Mouse (Mus musculus) brown adipose tissue, adult 24 weeks (tissue): ENCODE results near the gene Mesd. TPM values are rescaled to one million over a fixed set of nuclear protein-coding genes. Genes with fewer than 3 reads are reported as not detected.

Experiments
- H3K27ac ChIP-seq: fragments of 200-500 bp; replicated peaks from 2 replicates; pipeline ENCODE4 v1.5.1; 2012; ENCODE audit warnings: low read depth, mild to moderate bottlenecking, low read length
- H3K4me1 ChIP-seq: fragments of 200-500 bp; 2 replicates; pipeline ENCODE4 v1.6.1; 2012; ENCODE audit warnings: low read length, mixed read lengths; ENCODE audit not compliant: control insufficient read depth, insufficient read depth, insufficient read length
- H3K4me3 ChIP-seq: fragments of 200-500 bp; 2 replicates; pipeline ENCODE4 v1.5.1; 2012; ENCODE audit warnings: low read depth, mild to moderate bottlenecking, low read length, moderate library complexity; ENCODE audit not compliant: insufficient read depth
- polyA plus RNA-seq: library from polyadenylated mRNA; stranded (reverse); fragments of >200 nt; gene quantifications from 2 replicates; pipeline ENCODE4 v1.2.4, GENCODE M21; 2012; ENCODE audit not compliant: missing spikeins, insufficient read depth, insufficient read length

Gene Mesd
- 19.9 and 33.7 TPM in 2 replicates for polyA plus RNA-seq

GRCm38 (mm10) chr7:83884021-83884658, at the start of gene Mesd, which contains the start of gene Tlnrd1:
Mesd (plus strand) TSS chr7:83884466.
Tlnrd1 (minus strand) TSS chr7:83884305.
- H3K27ac ChIP-seq, result peak within 1 kb of the TSS; percentile 78

GRCm38 (mm10) chr7:83838525-83839224, 45.6 kb upstream of the Mesd start:
- H3K27ac ChIP-seq, result peak overlapping the region; percentile 35
- H3K4me3 ChIP-seq, result no peak overlapping the region
- peaks cover 18% of the 10 kb centered on the region for H3K4me1 ChIP-seq

More at GRCm38 (mm10) chr7:83884021-83884658, at the start of gene Mesd, which contains the start of gene Tlnrd1:
- Histone ChIP-seq H3K4me1 (peaks cover 13% of the 10 kb centered on the region), H3K4me3 (peak within 1 kb of the TSS; percentile 90)

- no peak overlapping the region for H3K27ac ChIP-seq
- H3K4me3 ChIP-seq, result no peak overlapping the region
These were observed 44.2 kb upstream of the Mesd start for GRCm38 (mm10) chr7:83840076-83840475.

GRCm38 (mm10) chr7:83842486-83843259, 41.6 kb upstream of the Mesd start:
- no peak overlapping the region for H3K4me3 ChIP-seq
- H3K4me1 ChIP-seq, result peaks cover 13% of the 10 kb centered on the region
- H3K27ac ChIP-seq, result peak overlapping the region; percentile 45

More at GRCm38 (mm10) chr7:83840076-83840475, 44.2 kb upstream of the Mesd start:
- peaks cover 14% of the 10 kb centered on the region for H3K4me1 ChIP-seq

- H3K4me3 ChIP-seq, result no peak overlapping the region
- no peak overlapping the region for H3K27ac ChIP-seq
- H3K4me1 ChIP-seq, result peaks cover 10% of the 10 kb centered on the region
These were observed 39.5 kb upstream of the Mesd start for GRCm38 (mm10) chr7:83844807-83845206.

- Histone ChIP-seq H3K4me3 (no peak overlapping the region), H3K27ac (no peak overlapping the region), H3K4me1 (peaks cover 7% of the 10 kb centered on the region; the same call in 1 of the 2 replicates)
These were observed 36.8 kb upstream of the Mesd start for GRCm38 (mm10) chr7:83847187-83848075.

GRCm38 (mm10) chr7:83851569-83852380, 32.5 kb upstream of the Mesd start:
- Histone ChIP-seq H3K27ac (no peak overlapping the region), H3K4me3 (no peak overlapping the region), H3K4me1 (peaks cover 2% of the 10 kb centered on the region)

- Histone ChIP-seq H3K27ac (no peak overlapping the region), H3K4me3 (no peak overlapping the region), H3K4me1 (peaks cover 6% of the 10 kb centered on the region)
These were observed 31.6 kb upstream of the Mesd start for GRCm38 (mm10) chr7:83852381-83853380.

- Histone ChIP-seq H3K4me3 (no peak overlapping the region), H3K4me1 (peaks cover 8% of the 10 kb centered on the region), H3K27ac (no peak overlapping the region)
These were observed 29.1 kb upstream of the Mesd start for GRCm38 (mm10) chr7:83855203-83855602.

GRCm38 (mm10) chr7:83856353-83857207, 27.7 kb upstream of the Mesd start:
- Histone ChIP-seq H3K4me3 (no peak overlapping the region), H3K4me1 (peaks cover 8% of the 10 kb centered on the region), H3K27ac (no peak overlapping the region)

- Histone ChIP-seq H3K4me1 (peaks cover 8% of the 10 kb centered on the region), H3K4me3 (no peak overlapping the region), H3K27ac (no peak overlapping the region)
These were observed 27.1 kb upstream of the Mesd start for GRCm38 (mm10) chr7:83857208-83857488.

GRCm38 (mm10) chr7:83857921-83858320, 26.3 kb upstream of the Mesd start:
- Histone ChIP-seq H3K4me3 (no peak overlapping the region), H3K27ac (no peak overlapping the region), H3K4me1 (peaks cover 8% of the 10 kb centered on the region)
